Mouse (Mus musculus) naive thymus-derived CD4-positive, alpha-beta T cell, adult 5 months (primary cell): Measurements from ENCODE around the gene S100a1. TPM values are rescaled to one million over a fixed set of nuclear protein-coding genes. Genes with fewer than 3 reads are reported as not detected.

ENCODE experiments used
- polyA plus RNA-seq: library from polyadenylated mRNA; unstranded; fragments of 100-300 nt; shearing (Covaris generic); gene quantifications from one replicate; pipeline ENCODE4 v1.2.1, GENCODE M21; 2017

S100a1 gene
- polyA plus RNA-seq: 0.63 TPM

GRCm38 (mm10) chr3:90513796-90514590, at the start of gene S100a1, which contains the start of gene S100a13:
S100a1 (minus strand) TSS chr3:90514392.
S100a13 (plus strand) TSS chr3:90514435.

GRCm38 (mm10) chr3:90560008-90560628, 45.9 kb upstream of the S100a1 start, which contains the start of gene S100a3:
S100a3 (plus strand) TSS chr3:90560578.

GRCm38 (mm10) chr3:90537141-90537904, 23.1 kb upstream of the S100a1 start, which contains the start of gene S100a16:
S100a16 (plus strand) TSS chr3:90537254.

GRCm38 (mm10) chr3:90526580-90526979, 12.4 kb upstream of the S100a1 start, which contains the start of gene S100a14:
S100a14 (plus strand) TSS chr3:90526856.

GRCm38 (mm10) chr3:90508950-90509746, 5.0 kb downstream of the S100a1 start, which contains the start of gene Chtop:
Chtop (minus strand) TSS chr3:90509498.

GRCm38 (mm10) chr3:90490696-90491256, 23.4 kb downstream of the S100a1 start, which contains the start of gene Snapin:
Snapin (minus strand) TSS chr3:90491033.

GRCm38 (mm10) chr3:90475831-90476611, 38.2 kb downstream of the S100a1 start, which contains the start of gene Ilf2:
Ilf2 (plus strand) TSS chr3:90476126.

GRCm38 (mm10) chr3:90465686-90466310, 48.4 kb downstream of the S100a1 start, which contains the start of gene Npr1:
Npr1 (minus strand) TSS chr3:90465866.

Other genes starting within 250 kb of the S100a1 start
- 40.7 TPM for gene Dennd4b, start 249.2 kb downstream of the S100a1 start, polyA plus RNA-seq
- gene Gatad2b, start 221.2 kb downstream of the S100a1 start, polyA plus RNA-seq: 14.9 TPM
- gene Slc27a3, start 124.5 kb downstream of the S100a1 start, polyA plus RNA-seq: not detected
- gene Ints3, start 80.8 kb downstream of the S100a1 start, polyA plus RNA-seq: 19.2 TPM
- not detected for gene Npr1, start 48.5 kb downstream of the S100a1 start, polyA plus RNA-seq
- gene Ilf2, start 38.3 kb downstream of the S100a1 start, polyA plus RNA-seq: 105 TPM
- gene Snapin, start 23.4 kb downstream of the S100a1 start, polyA plus RNA-seq: 60.6 TPM
- 177 TPM for gene Chtop, start 4.9 kb downstream of the S100a1 start, polyA plus RNA-seq
- gene S100a13, start within 50 bp of the S100a1 start, polyA plus RNA-seq: 79.7 TPM
- not detected for gene S100a14, start 12.5 kb upstream of the S100a1 start, polyA plus RNA-seq
- not detected for gene S100a16, start 22.9 kb upstream of the S100a1 start, polyA plus RNA-seq
- not detected for gene S100a3, start 46.2 kb upstream of the S100a1 start, polyA plus RNA-seq
- gene S100a2, start 75.9 kb upstream of the S100a1 start, polyA plus RNA-seq: not detected
- gene Gm42674, start 87.5 kb upstream of the S100a1 start, polyA plus RNA-seq: not detected
- 1.00 TPM for gene S100a4, start 89.4 kb upstream of the S100a1 start, polyA plus RNA-seq
- gene S100a5, start 94.1 kb upstream of the S100a1 start, polyA plus RNA-seq: not detected
- gene S100a6, start 98.5 kb upstream of the S100a1 start, polyA plus RNA-seq: 1.1 TPM
- not detected for gene S100a7a, start 139.6 kb upstream of the S100a1 start, polyA plus RNA-seq
- not detected for gene S100a8, start 154.6 kb upstream of the S100a1 start, polyA plus RNA-seq
- not detected for gene S100a9, start 181.3 kb upstream of the S100a1 start, polyA plus RNA-seq
- not detected for gene Pglyrp4, start 212.5 kb upstream of the S100a1 start, polyA plus RNA-seq